Mouse (Mus musculus) heart, embryonic 15.5 days (tissue): ENCODE results near the gene Brwd1. TPM values are rescaled to one million over a fixed set of nuclear protein-coding genes. Genes with fewer than 3 reads are reported as not detected.
A peak's percentile ranks its signal among the peaks of the same experiment; 100 is the strongest.

ENCODE experiments used
- ATAC-seq: fragments of 200-750 bp; cut with Nextera tagmentation; replicated peaks from 2 replicates; pipeline ENCODE4 v1.8.0; 2017; ENCODE audit warnings: low read depth, moderate TSS enrichment; ENCODE audit not compliant: insufficient number of reproducible peaks, insufficient read depth, low FRiP score
- H3K27ac ChIP-seq: fragments of 300-500 bp; sonication (generic); 2 replicates; pipeline ENCODE4 v1.5.1; 2015; ENCODE audit warnings: mild to moderate bottlenecking, inconsistent platforms
- H3K27me3 ChIP-seq: fragments of 300-500 bp; sonication (generic); 2 replicates; pipeline ENCODE4 v1.6.1; 2015; ENCODE audit warnings: inconsistent platforms
- H3K36me3 ChIP-seq: fragments of 300-500 bp; sonication (generic); 2 replicates; pipeline ENCODE4 v1.6.1; 2015; ENCODE audit warnings: mild to moderate bottlenecking, inconsistent platforms
- H3K4me1 ChIP-seq: fragments of 300-500 bp; sonication (generic); replicated peaks from 2 replicates; pipeline ENCODE4 v1.6.1; 2015; ENCODE audit warnings: inconsistent platforms
- H3K4me2 ChIP-seq: fragments of 300-500 bp; sonication (generic); 2 replicates; pipeline ENCODE4 v1.6.1; 2015; ENCODE audit warnings: inconsistent platforms, mild to moderate bottlenecking, moderate library complexity
- H3K4me3 ChIP-seq: fragments of 300-500 bp; sonication (generic); 2 replicates; pipeline ENCODE4 v1.5.1; 2015; ENCODE audit warnings: mild to moderate bottlenecking, inconsistent platforms
- H3K9ac ChIP-seq: fragments of 300-500 bp; sonication (generic); 2 replicates; pipeline ENCODE4 v1.6.1; 2015; ENCODE audit warnings: mild to moderate bottlenecking, inconsistent platforms
- H3K9me3 ChIP-seq: fragments of 300-500 bp; sonication (generic); replicated peaks from 2 replicates; pipeline ENCODE4 v1.6.1; 2016; ENCODE audit warnings: inconsistent platforms
- WGBS: fragments of 180-500 bp; shearing (Covaris S2); methylation state at CpG from one replicate; pipeline ENCODE4 v1.1.7; 2015; ENCODE audit warnings: mixed read lengths; 5-methylcytosine and 5-hydroxymethylcytosine counted together
- microRNA-seq: library from miRNA; unstranded; fragments of <30 nt; microRNA quantifications from one replicate; pipeline ENCODE4, GENCODE M21; 2016
- polyA plus RNA-seq: library from polyadenylated mRNA; unstranded; fragments of >200 nt; fragmentation: Nextera tagmentation; extraction: Ambion mirVana; gene quantifications from 2 replicates; pipeline ENCODE4 v1.2.1, GENCODE M21; 2015

The Brwd1 gene
- polyA plus RNA-seq, 1 experiment from 2014 or later = 63.6 TPM

- Histone ChIP-seq H3K9me3 (no peaks in the 10 kb centered on the region), H3K4me3 (no peak overlapping the region), H3K27ac (0 out of 2 replicates have a peak overlapping the region, but pooled peaks have one; percentile 25), H3K9ac (no peak overlapping the region), H3K4me2 (no peak overlapping the region; the same call in 1 of the 2 replicates), H3K4me1 (0 out of 2 replicates have a peak, but pooled peaks cover 2% of the 10 kb centered on the region), H3K27me3 (no peaks in the 10 kb centered on the region; the same call in 1 of the 2 replicates), H3K36me3 (no peaks in the 10 kb centered on the region)
- WGBS = 24% methylated on average over 20 of the region's 20 CpGs
- peak; percentile 63 for ATAC-seq
Observed at GRCm38 (mm10) chr16:95945389-95946311, 136.7 kb downstream of the Brwd1 start.

DNA sequence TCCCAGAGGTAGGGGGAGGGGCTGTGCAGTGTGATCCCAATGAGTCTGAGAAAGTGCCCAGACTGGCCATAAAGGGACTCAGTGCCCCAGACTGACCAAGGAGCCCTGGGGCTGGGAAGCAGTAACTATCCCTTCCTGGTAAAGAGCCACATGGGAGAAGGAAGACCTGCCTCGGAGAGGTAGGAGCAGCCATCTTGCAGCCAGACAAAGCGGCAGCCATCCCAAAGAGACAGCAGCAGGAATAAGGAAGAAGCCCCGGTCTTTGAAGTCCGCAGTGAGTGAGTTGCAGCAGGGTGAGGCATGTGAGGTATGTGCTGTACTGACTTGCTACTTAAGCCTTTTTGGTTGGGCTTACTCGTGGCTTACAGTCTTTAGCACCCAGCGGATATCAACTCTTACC is 139.1 kb downstream of the Brwd1 start:
- Histone ChIP-seq H3K4me1 (0 out of 2 replicates have a peak, but pooled peaks cover 2% of the 10 kb centered on the region), H3K27ac (no peak overlapping the region), H3K9ac (no peak overlapping the region), H3K4me3 (no peak overlapping the region), H3K9me3 (no peaks in the 10 kb centered on the region; the same call in 1 of the 2 replicates), H3K4me2 (no peak overlapping the region), H3K27me3 (no peaks in the 10 kb centered on the region; the same call in 1 of the 2 replicates), H3K36me3 (no peaks in the 10 kb centered on the region)
- ATAC-seq = no peak
- WGBS = 78% methylated on average over 6 of the region's 6 CpGs

Small RNA genes within 50 kb of the gene (microRNA-seq; reads per million reads assigned to microRNA genes)
- not detected for gene Gm27833

Other genes starting within 250 kb of the Brwd1 start
- gene Psmg1, start 91.6 kb downstream of the Brwd1 start, polyA plus RNA-seq = 65.2 and 69.9 TPM in 2 replicates
- gene Hmgn1, start 45.2 kb upstream of the Brwd1 start, polyA plus RNA-seq = 289 and 315 TPM in 2 replicates
- 49.2 and 52.8 TPM in 2 replicates for gene Wrb, start 62.9 kb upstream of the Brwd1 start, polyA plus RNA-seq
- 1.2 and 1.5 TPM in 2 replicates for gene Lca5l, start 109.7 kb upstream of the Brwd1 start, polyA plus RNA-seq
- 413 and 595 TPM in 2 replicates for gene Sh3bgr, start 117.9 kb upstream of the Brwd1 start, polyA plus RNA-seq
- 0.16 and 1.6 TPM in 2 replicates for gene B3galt5, start 153.3 kb upstream of the Brwd1 start, polyA plus RNA-seq